Mouse (Mus musculus): ENCODE data around the gene Hrnr. TPM values are rescaled to one million over a fixed set of nuclear protein-coding genes. Genes with fewer than 3 reads are reported as not detected.

The Hrnr gene
- polyA plus RNA-seq, 1 experiment from 2014 or later = not detected

DNA sequence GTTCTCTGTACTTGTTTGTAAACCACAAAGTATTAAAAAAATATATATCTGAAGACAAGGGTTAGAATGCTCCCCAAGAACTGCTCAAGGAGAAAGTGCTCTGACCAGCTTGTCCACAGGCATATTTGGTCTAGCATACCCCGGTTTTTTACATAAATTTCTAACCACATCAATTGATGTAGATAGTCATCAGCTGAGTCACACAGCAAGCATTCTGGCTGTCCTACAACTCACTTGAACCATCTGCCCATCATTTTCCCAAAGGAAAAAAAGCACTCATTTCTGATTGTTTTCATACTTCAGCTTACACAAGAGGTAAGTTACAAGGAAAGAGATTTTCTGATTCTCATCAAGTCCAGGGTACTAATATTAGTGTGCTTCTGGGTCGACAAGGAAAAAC is 27.3 kb downstream of the Hrnr start:
- ATAC-seq = no peak
- Histone ChIP-seq H3K27me3 (ENCODE audit: control insufficient read depth, insufficient read depth, low read depth, low read length) (no peaks in the 10 kb centered on the region), H3K27ac (ENCODE audit: low read length) (no peak overlapping the region), H3K36me3 (ENCODE audit: control insufficient read depth, insufficient read depth, low read length) (no peaks in the 10 kb centered on the region), H3K4me2 (ENCODE audit: low read length) (no peak overlapping the region), H3K9ac (ENCODE audit: low read depth, low read length) (no peak overlapping the region), H3K4me3 (ENCODE audit: low read depth, low read length) (no peak overlapping the region), H3K4me1 (ENCODE audit: control insufficient read depth, insufficient read depth, low read length) (no peaks in the 10 kb centered on the region), H3K9me3 (replicated peaks; ENCODE audit: control insufficient read depth, low read length, poor library complexity, severe bottlenecking) (no peaks in the 10 kb centered on the region)
- WGBS = 81% methylated on average over 2 of the region's 2 CpGs

DNA sequence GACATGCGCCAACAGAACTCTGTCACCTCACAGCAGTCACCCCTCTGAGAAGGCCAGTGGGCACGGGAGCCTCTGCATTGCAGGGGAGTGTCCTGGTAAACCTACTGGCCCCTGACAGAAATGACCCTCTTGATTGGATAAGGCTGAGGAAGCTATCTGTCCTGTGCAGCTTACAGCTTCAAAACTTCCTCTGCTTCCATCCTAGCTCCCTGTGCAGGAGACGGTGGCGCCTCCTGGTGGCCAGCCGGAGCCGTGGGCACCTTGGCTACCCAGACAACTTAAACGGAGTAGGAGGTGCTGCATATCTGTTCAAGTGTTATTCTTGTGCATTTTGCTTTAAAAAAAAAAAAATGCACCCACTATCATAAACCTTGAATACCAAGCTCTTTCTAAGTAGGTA is 40.5 kb downstream of the Hrnr start:
- ATAC-seq = no peak
- Histone ChIP-seq H3K4me3 (ENCODE audit: low read depth, low read length) (no peak overlapping the region), H3K4me1 (ENCODE audit: control insufficient read depth, insufficient read depth, low read length) (peaks cover 3% of the 10 kb centered on the region; the same call in 1 of the 2 replicates), H3K27me3 (ENCODE audit: control insufficient read depth, insufficient read depth, low read depth, low read length) (no peaks in the 10 kb centered on the region), H3K9me3 (replicated peaks; ENCODE audit: control insufficient read depth, low read length, poor library complexity, severe bottlenecking) (no peaks in the 10 kb centered on the region), H3K9ac (ENCODE audit: low read depth, low read length) (no peak overlapping the region), H3K36me3 (ENCODE audit: control insufficient read depth, insufficient read depth, low read length) (no peaks in the 10 kb centered on the region), H3K4me2 (ENCODE audit: low read length) (no peak overlapping the region), H3K27ac (ENCODE audit: low read length) (no peak overlapping the region)
- WGBS = 18% methylated on average over 7 of the region's 7 CpGs

DNA sequence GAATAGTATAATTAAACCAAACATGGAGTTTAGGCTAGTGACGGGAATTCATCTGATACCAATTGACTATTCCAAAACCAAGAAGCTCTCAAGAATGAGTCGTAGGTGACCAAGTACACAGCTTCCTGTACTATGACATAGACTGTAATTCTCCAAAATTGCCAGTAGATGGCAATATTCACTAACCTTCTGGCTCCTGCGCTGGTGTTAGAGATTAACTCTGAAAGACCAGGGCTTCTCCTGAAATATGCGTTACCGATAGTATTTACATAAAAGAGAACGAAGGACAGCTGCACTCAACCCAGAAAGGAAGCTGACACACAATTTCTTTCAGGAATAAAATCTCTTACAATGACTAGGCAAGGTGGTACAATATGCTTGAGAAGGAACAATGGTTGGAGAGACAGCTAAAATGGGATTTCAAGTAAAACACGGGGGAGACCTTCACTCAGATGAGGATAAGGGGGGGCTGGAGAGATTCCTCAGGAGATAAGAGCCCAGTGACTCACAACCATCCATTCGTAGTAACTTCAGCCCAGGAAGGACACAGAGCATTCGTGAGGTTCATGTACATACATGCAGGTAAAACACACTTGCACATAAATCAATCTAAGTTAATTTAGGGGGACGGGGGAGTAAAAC is 42.5 kb downstream of the Hrnr start:
- H3K9ac ChIP-seq (ENCODE audit: low read depth, low read length) = no peak overlapping the region; the same call in 1 of the 2 replicates
- H3K36me3 ChIP-seq (ENCODE audit: control insufficient read depth, insufficient read depth, low read length) = no peaks in the 10 kb centered on the region
- peak overlapping the region; percentile 58 for H3K4me2 ChIP-seq (ENCODE audit: low read length)
- no peak overlapping the region for H3K27ac ChIP-seq (ENCODE audit: low read length)
- H3K4me1 ChIP-seq (ENCODE audit: control insufficient read depth, insufficient read depth, low read length) = peaks cover 3% of the 10 kb centered on the region; the same call in 1 of the 2 replicates
- 11% methylated on average over 10 of the region's 10 CpGs for WGBS
- no peaks in the 10 kb centered on the region for H3K9me3 ChIP-seq (replicated peaks; ENCODE audit: control insufficient read depth, low read length, poor library complexity, severe bottlenecking)
- H3K27me3 ChIP-seq (ENCODE audit: control insufficient read depth, insufficient read depth, low read depth, low read length) = no peaks in the 10 kb centered on the region
- peak overlapping the region; percentile 23 for H3K4me3 ChIP-seq (ENCODE audit: low read depth, low read length)
- ATAC-seq = peak; percentile 94

DNA sequence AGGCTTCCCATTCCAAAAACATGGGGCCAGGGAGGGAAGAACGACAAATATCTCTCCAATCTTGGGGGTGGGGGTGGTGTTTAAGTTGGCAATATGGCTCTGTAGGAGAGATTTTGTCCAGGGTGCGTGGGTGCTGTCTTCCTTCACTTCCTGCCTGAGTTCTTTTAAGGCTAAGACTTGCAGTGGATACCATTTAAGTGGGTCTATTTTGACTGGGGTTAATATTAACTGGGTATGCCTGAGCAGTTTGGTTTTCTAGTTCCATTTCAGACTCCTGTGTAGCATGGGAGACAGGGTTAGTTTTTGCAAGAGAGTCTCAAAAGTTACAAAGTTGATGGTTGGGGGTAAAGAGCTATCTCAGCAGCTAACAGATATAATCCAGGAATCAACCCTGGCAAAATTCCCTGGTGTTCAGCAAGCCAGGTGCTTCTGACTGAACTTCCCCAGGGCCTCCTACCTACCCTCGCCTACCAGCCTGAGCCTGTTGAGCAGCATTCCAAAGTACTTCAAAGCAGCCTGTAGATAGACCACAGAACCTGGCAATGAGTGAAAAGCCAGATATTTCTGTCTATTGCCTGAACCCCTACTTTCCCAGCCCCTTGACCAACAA is 47.5 kb downstream of the Hrnr start:
- no peak overlapping the region for H3K4me3 ChIP-seq (ENCODE audit: low read depth, low read length)
- H3K36me3 ChIP-seq (ENCODE audit: control insufficient read depth, insufficient read depth, low read length) = no peaks in the 10 kb centered on the region
- ATAC-seq = no peak
- no peaks in the 10 kb centered on the region for H3K27me3 ChIP-seq (ENCODE audit: control insufficient read depth, insufficient read depth, low read depth, low read length)
- WGBS = 64% methylated on average over 3 of the region's 3 CpGs
- H3K4me1 ChIP-seq (ENCODE audit: control insufficient read depth, insufficient read depth, low read length) = peaks cover 3% of the 10 kb centered on the region; the same call in 1 of the 2 replicates
- no peaks in the 10 kb centered on the region for H3K9me3 ChIP-seq (replicated peaks; ENCODE audit: control insufficient read depth, low read length, poor library complexity, severe bottlenecking)
- H3K27ac ChIP-seq (ENCODE audit: low read length) = no peak overlapping the region
- H3K9ac ChIP-seq (ENCODE audit: low read depth, low read length) = no peak overlapping the region
- H3K4me2 ChIP-seq (ENCODE audit: low read length) = no peak overlapping the region

DNA sequence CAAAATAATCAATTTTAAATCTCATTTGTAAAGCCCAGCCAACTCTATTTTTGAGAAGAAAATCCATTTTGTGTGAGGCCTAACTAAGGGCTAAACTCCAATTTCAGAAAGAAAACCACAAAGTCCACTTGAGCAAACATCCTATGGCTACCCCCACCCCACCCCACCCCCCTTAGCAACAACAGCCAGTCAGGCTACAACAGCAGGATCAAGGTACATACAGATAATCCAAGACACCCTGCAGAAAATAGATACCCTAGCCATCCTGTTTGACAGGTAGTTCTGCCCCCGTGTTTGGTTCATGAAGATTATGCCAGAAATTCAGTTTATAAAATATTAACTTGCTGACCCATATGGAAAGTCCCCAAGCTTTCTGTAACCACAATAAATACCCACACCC is 48.6 kb downstream of the Hrnr start:
- no peak overlapping the region for H3K4me3 ChIP-seq (ENCODE audit: low read depth, low read length)
- H3K27me3 ChIP-seq (ENCODE audit: control insufficient read depth, insufficient read depth, low read depth, low read length) = no peaks in the 10 kb centered on the region
- no peaks in the 10 kb centered on the region for H3K36me3 ChIP-seq (ENCODE audit: control insufficient read depth, insufficient read depth, low read length)
- 86% methylated on average over 1 of the region's 1 CpGs for WGBS
- no peaks in the 10 kb centered on the region for H3K4me1 ChIP-seq (ENCODE audit: control insufficient read depth, insufficient read depth, low read length)
- H3K27ac ChIP-seq (ENCODE audit: low read length) = no peak overlapping the region
- H3K9ac ChIP-seq (ENCODE audit: low read depth, low read length) = no peak overlapping the region
- H3K9me3 ChIP-seq (replicated peaks; ENCODE audit: control insufficient read depth, low read length, poor library complexity, severe bottlenecking) = no peaks in the 10 kb centered on the region
- ATAC-seq = no peak
- no peak overlapping the region for H3K4me2 ChIP-seq (ENCODE audit: low read length)

DNA sequence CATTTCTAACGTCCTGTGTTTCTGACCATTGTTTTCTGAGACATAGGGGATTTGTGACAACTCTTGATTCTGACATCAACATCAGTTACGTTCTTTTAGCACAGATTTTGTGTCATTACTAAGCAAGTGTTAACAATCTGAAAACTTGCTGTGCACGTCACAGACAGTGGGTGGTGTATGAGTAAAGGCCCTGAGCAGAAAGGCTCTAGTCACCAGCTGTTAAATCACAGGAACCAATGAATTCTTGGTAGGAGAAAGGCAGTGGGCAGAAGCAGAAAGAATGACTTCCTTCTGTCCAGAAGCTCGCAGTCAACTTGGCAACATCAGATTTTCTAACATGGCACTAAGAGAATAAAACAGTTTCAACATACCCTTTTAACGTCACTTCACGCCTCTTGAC is 53.9 kb downstream of the Hrnr start:
- H3K9ac ChIP-seq (ENCODE audit: low read depth, low read length) = no peak overlapping the region
- no peaks in the 10 kb centered on the region for H3K9me3 ChIP-seq (replicated peaks; ENCODE audit: control insufficient read depth, low read length, poor library complexity, severe bottlenecking)
- H3K27ac ChIP-seq (ENCODE audit: low read length) = no peak overlapping the region
- H3K27me3 ChIP-seq (ENCODE audit: control insufficient read depth, insufficient read depth, low read depth, low read length) = no peaks in the 10 kb centered on the region
- no peak overlapping the region for H3K4me2 ChIP-seq (ENCODE audit: low read length)
- H3K4me1 ChIP-seq (ENCODE audit: control insufficient read depth, insufficient read depth, low read length) = no peaks in the 10 kb centered on the region
- ATAC-seq = no peak
- no peaks in the 10 kb centered on the region for H3K36me3 ChIP-seq (ENCODE audit: control insufficient read depth, insufficient read depth, low read length)
- no peak overlapping the region for H3K4me3 ChIP-seq (ENCODE audit: low read depth, low read length)
- WGBS = 80% methylated on average over 6 of the region's 6 CpGs

DNA sequence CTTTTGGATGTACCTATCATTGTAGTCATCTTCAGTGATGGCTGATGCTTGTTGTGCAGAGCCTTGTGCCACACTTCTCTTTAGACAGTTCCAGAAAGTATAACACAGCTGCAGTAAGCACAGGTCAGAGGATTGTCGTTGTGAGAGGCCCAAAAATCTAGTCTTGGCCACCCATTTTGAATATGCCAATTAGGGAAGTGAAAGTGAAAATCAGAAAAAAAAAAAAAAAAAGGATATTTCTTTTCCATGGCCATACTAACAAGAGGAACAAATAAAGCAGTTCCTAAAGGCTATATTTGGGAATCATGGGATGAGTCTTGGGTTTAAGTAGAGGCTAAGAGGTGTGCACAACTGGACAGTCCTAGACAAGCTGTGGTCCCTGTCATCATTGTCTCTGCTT is 55.6 kb downstream of the Hrnr start:
- no peak for ATAC-seq
- Histone ChIP-seq H3K27me3 (ENCODE audit: control insufficient read depth, insufficient read depth, low read depth, low read length) (no peaks in the 10 kb centered on the region), H3K36me3 (ENCODE audit: control insufficient read depth, insufficient read depth, low read length) (no peaks in the 10 kb centered on the region), H3K4me2 (ENCODE audit: low read length) (no peak overlapping the region), H3K4me3 (ENCODE audit: low read depth, low read length) (no peak overlapping the region), H3K4me1 (ENCODE audit: control insufficient read depth, insufficient read depth, low read length) (no peaks in the 10 kb centered on the region), H3K9me3 (replicated peaks; ENCODE audit: control insufficient read depth, low read length, poor library complexity, severe bottlenecking) (no peaks in the 10 kb centered on the region), H3K27ac (ENCODE audit: low read length) (no peak overlapping the region), H3K9ac (ENCODE audit: low read depth, low read length) (no peak overlapping the region)
- 71% methylated on average over 1 of the region's 1 CpGs for WGBS

DNA sequence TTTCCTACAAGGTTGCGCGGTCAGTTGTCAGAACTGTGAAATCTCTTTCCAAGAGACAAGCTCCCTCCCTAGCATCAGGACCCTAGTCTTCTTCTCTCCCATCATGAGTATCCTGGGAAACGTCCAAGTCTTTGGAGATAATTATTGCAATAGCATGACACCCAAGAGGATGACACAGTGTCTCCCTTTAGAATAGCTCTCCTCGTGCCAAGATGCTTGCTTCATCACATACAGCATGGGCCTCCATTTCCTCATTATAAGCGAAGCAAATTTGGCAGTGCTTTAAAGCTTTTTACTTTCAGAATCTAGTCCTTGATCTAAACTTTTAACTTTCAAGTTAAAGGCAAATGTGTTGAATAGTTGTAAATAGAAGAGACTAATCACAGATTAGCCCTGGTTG is 56.1 kb downstream of the Hrnr start:
- Histone ChIP-seq H3K4me3 (ENCODE audit: low read depth, low read length) (no peak overlapping the region), H3K27ac (ENCODE audit: low read length) (no peak overlapping the region), H3K9me3 (replicated peaks; ENCODE audit: control insufficient read depth, low read length, poor library complexity, severe bottlenecking) (no peaks in the 10 kb centered on the region), H3K27me3 (ENCODE audit: control insufficient read depth, insufficient read depth, low read depth, low read length) (no peaks in the 10 kb centered on the region), H3K9ac (ENCODE audit: low read depth, low read length) (no peak overlapping the region), H3K4me1 (ENCODE audit: control insufficient read depth, insufficient read depth, low read length) (no peaks in the 10 kb centered on the region), H3K36me3 (ENCODE audit: control insufficient read depth, insufficient read depth, low read length) (no peaks in the 10 kb centered on the region), H3K4me2 (ENCODE audit: low read length) (no peak overlapping the region)
- whole genome bisulfite sequencing = 91% methylated on average over 5 of the region's 5 CpGs
- ATAC-seq = no peak

DNA sequence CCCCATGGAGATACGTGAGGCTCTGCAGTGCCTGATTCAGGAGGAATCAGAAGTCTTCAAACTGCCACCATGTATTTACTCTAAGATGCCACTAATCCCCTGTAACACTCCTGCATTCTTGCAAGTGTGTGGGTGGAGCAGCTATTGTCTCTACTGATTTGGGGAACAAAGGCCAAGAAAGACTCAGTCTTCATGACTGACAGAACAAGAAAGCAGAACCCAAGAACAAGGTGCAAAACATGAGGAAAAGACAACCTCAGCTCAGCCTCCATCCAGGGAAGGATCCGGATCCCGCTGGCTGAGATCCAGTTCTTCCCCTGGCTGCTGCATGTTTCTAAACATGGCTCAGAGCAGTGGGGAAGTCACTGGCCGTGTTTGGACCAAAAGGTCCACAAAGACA is 58.6 kb downstream of the Hrnr start:
- H3K27ac ChIP-seq (ENCODE audit: low read length) = no peak overlapping the region
- no peak overlapping the region for H3K4me3 ChIP-seq (ENCODE audit: low read depth, low read length)
- no peaks in the 10 kb centered on the region for H3K9me3 ChIP-seq (replicated peaks; ENCODE audit: control insufficient read depth, low read length, poor library complexity, severe bottlenecking)
- H3K4me1 ChIP-seq (ENCODE audit: control insufficient read depth, insufficient read depth, low read length) = no peaks in the 10 kb centered on the region
- no peaks in the 10 kb centered on the region for H3K27me3 ChIP-seq (ENCODE audit: control insufficient read depth, insufficient read depth, low read depth, low read length)
- no peak overlapping the region for H3K4me2 ChIP-seq (ENCODE audit: low read length)
- WGBS = 51% methylated on average over 4 of the region's 4 CpGs
- no peak for ATAC-seq
- H3K9ac ChIP-seq (ENCODE audit: low read depth, low read length) = no peak overlapping the region
- H3K36me3 ChIP-seq (ENCODE audit: control insufficient read depth, insufficient read depth, low read length) = no peaks in the 10 kb centered on the region
